Mouse (Mus musculus) hindbrain, embryonic 15.5 days (tissue): ENCODE results near the gene Eef1a1. TPM values are rescaled to one million over a fixed set of nuclear protein-coding genes. Genes with fewer than 3 reads are reported as not detected.
A peak's percentile ranks its signal among the peaks of the same experiment; 100 is the strongest.
"Not testable (repeated sequence)": the region's sequence is repeated elsewhere in the genome, so short reads cannot be mapped to it uniquely, and the experiment has no call there.

Experiments
- ATAC-seq: fragments of 200-750 bp; cut with Nextera tagmentation; 2 replicates; pipeline ENCODE4 v1.8.0; 2017; ENCODE audit warnings: low read depth, moderate number of reproducible peaks, moderate TSS enrichment; ENCODE audit not compliant: low FRiP score
- H3K27ac ChIP-seq: fragments of 300-500 bp; sonication (generic); replicated peaks from 2 replicates; pipeline ENCODE4 v1.5.1; 2015; ENCODE audit warnings: mild to moderate bottlenecking, inconsistent platforms
- H3K27me3 ChIP-seq: fragments of 300-500 bp; sonication (generic); 2 replicates; pipeline ENCODE4 v1.6.1; 2015; ENCODE audit warnings: control low read depth, inconsistent platforms
- H3K36me3 ChIP-seq: fragments of 300-500 bp; sonication (generic); 2 replicates; pipeline ENCODE4 v1.6.1; 2015; ENCODE audit warnings: control low read depth, inconsistent platforms
- H3K4me1 ChIP-seq: fragments of 300-500 bp; sonication (generic); replicated peaks from 2 replicates; pipeline ENCODE4 v1.6.1; 2015; ENCODE audit warnings: control low read depth, inconsistent platforms
- H3K4me2 ChIP-seq: fragments of 300-500 bp; sonication (generic); 2 replicates; pipeline ENCODE4 v1.6.1; 2015; ENCODE audit warnings: moderate library complexity, mild to moderate bottlenecking, inconsistent platforms
- H3K4me3 ChIP-seq: fragments of 300-500 bp; sonication (generic); 2 replicates; pipeline ENCODE4 v1.5.1; 2015; ENCODE audit warnings: mild to moderate bottlenecking, inconsistent platforms
- H3K9ac ChIP-seq: fragments of 300-500 bp; sonication (generic); 2 replicates; pipeline ENCODE4 v1.6.1; 2015; ENCODE audit warnings: inconsistent platforms
- H3K9me3 ChIP-seq: fragments of 300-500 bp; sonication (generic); 2 replicates; pipeline ENCODE4 v1.6.1; 2016; ENCODE audit warnings: control low read depth, inconsistent platforms
- WGBS: fragments of 180-500 bp; shearing (Covaris S2); methylation state at CpG from one replicate; pipeline ENCODE4 v1.1.7; 2015; 5-methylcytosine and 5-hydroxymethylcytosine counted together
- polyA plus RNA-seq: library from polyadenylated mRNA; unstranded; fragments of >200 nt; fragmentation: Nextera tagmentation; extraction: Ambion mirVana; gene quantifications from 2 replicates; pipeline ENCODE4 v1.2.1, GENCODE M21; 2015

Eef1a1 gene
- polyA plus RNA-seq, 1 experiment from 2014 or later, result 2,946 TPM

- Histone ChIP-seq H3K27ac (peak overlapping the region; percentile 96), H3K4me2 (peak overlapping the region; percentile 80), H3K4me1 (peaks cover 37% of the 10 kb centered on the region), H3K4me3 (peak overlapping the region; percentile 88), H3K9ac (peak overlapping the region; percentile 100), H3K27me3 (no peaks in the 10 kb centered on the region), H3K36me3 (peaks cover 25% of the 10 kb centered on the region), H3K9me3 (no peaks in the 10 kb centered on the region)
- 2% methylated on average over 76 of the region's 77 CpGs for WGBS
- peak; percentile 99 for ATAC-seq
Measured at GRCm38 (mm10) chr9:78481423-78482331, 7.3 kb downstream of the Eef1a1 start.

- H3K9me3 ChIP-seq, result no peaks in the 10 kb centered on the region
- peaks cover 39% of the 10 kb centered on the region for H3K4me1 ChIP-seq
- no peaks in the 10 kb centered on the region for H3K27me3 ChIP-seq
- peaks cover 33% of the 10 kb centered on the region for H3K36me3 ChIP-seq
- ATAC-seq, result peak; percentile 25
- peak overlapping the region; percentile 80 for H3K4me2 ChIP-seq
- H3K4me3 ChIP-seq, result peak overlapping the region; percentile 88
- WGBS, result under 1% methylated on average over 46 of the region's 46 CpGs
- H3K27ac ChIP-seq, result peak overlapping the region; percentile 96
- peak overlapping the region; percentile 100 for H3K9ac ChIP-seq
Measured at GRCm38 (mm10) chr9:78480706-78481358, 8.1 kb downstream of the Eef1a1 start.

DNA sequence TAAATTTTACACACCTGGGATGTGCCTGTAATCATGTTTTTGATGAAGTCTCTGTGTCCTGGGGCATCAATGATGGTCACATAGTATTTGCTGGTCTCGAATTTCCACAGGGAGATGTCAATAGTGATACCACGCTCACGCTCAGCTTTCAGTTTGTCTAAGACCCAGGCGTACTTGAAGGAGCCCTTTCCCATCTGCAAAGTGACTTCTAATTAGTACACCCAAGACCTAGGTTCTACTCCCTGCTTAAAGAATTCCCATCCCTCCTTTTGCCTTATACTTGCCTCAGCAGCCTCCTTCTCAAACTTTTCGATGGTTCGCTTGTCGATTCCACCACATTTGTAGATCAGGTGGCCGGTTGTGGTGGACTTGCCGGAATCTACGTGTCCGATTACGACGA lies 8.7 kb downstream of the Eef1a1 start:
- ATAC-seq, H3K9me3 ChIP-seq, H3K27me3 ChIP-seq: not testable (repeated sequence)
- Histone ChIP-seq H3K9ac (peak overlapping the region; percentile 100), H3K36me3 (peaks cover 34% of the 10 kb centered on the region), H3K4me1 (peaks cover 39% of the 10 kb centered on the region), H3K27ac (peak overlapping the region; percentile 96), H3K4me3 (peak overlapping the region; percentile 88), H3K4me2 (peak overlapping the region; percentile 80)
- 1% methylated on average over 13 of the region's 13 CpGs for WGBS

DNA sequence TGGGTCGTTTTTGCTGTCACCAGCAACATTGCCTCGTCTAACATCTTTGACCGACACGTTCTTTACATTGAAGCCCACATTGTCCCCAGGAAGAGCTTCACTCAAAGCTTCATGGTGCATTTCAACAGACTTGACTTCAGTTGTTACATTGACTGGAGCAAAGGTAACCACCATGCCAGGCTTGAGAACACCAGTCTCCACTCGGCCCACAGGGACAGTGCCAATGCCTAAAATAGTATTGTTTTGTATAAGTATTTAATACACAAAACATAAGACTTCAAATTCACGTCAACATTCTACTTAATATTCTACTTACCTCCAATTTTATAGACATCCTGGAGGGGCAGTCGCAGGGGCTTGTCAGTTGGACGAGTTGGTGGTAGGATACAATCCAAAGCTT lies 9.6 kb downstream of the Eef1a1 start:
- Histone ChIP-seq H3K4me3 (peak overlapping the region; percentile 88), H3K9ac (peak overlapping the region; percentile 25; the same call in 1 of the 2 replicates), H3K4me2 (peak overlapping the region; percentile 80), H3K36me3 (peaks cover 34% of the 10 kb centered on the region), H3K4me1 (peaks cover 39% of the 10 kb centered on the region)
- ATAC-seq, H3K27ac ChIP-seq, H3K27me3 ChIP-seq, H3K9me3 ChIP-seq: not testable (repeated sequence)
- WGBS, result 22% methylated on average over 8 of the region's 8 CpGs

GRCm38 (mm10) chr9:78478009-78478605 lies 10.8 kb downstream of the Eef1a1 start:
- ATAC-seq, H3K9me3 ChIP-seq, H3K9ac ChIP-seq, H3K27ac ChIP-seq, H3K27me3 ChIP-seq: not testable (repeated sequence)
- Histone ChIP-seq H3K4me2 (peak overlapping the region; percentile 28), H3K36me3 (peaks cover 44% of the 10 kb centered on the region), H3K4me3 (0 out of 2 replicates have a peak overlapping the region, but pooled peaks have one; percentile 5), H3K4me1 (peaks cover 39% of the 10 kb centered on the region)
- WGBS, result 63% methylated on average over 1 of the region's 1 CpGs

DNA sequence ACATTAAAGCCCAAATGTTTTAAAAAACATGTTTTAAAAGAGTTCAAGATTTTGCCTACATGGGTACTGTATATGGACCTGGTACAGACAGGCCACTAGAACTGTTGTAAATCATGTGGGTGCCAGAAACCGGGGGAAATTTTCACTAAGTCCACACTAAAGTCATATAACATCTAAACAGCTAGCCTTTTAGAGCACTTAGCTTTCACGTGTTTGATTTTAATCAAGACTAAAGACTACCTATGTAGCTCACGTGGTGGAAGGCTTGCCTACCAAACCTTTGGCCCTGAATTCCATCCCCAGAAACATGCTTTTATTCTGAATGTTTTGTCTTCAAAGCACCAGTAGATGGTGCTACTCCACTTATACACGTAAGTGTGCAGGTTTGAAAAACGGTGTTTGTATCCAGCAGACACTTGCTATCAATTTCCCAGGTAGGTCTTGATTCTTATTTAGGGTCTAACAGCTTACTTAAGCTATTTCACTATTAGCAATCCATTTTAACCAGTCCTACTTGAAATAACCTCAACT lies 11.9 kb downstream of the Eef1a1 start:
- Histone ChIP-seq H3K9ac (no peak overlapping the region), H3K9me3 (no peaks in the 10 kb centered on the region), H3K27me3 (no peaks in the 10 kb centered on the region), H3K4me3 (no peak overlapping the region), H3K4me2 (0 out of 2 replicates have a peak overlapping the region, but pooled peaks have one; percentile 9), H3K27ac (0 out of 2 replicates have a peak overlapping the region, but pooled peaks have one; percentile 12), H3K36me3 (peaks cover 44% of the 10 kb centered on the region), H3K4me1 (peaks cover 31% of the 10 kb centered on the region)
- 5% methylated on average over 5 of the region's 5 CpGs for WGBS
- no peak for ATAC-seq

- Histone ChIP-seq H3K27ac (no peak overlapping the region), H3K9ac (no peak overlapping the region), H3K9me3 (no peaks in the 10 kb centered on the region), H3K4me1 (peaks cover 31% of the 10 kb centered on the region), H3K4me2 (no peak overlapping the region), H3K27me3 (no peaks in the 10 kb centered on the region), H3K36me3 (peaks cover 44% of the 10 kb centered on the region), H3K4me3 (no peak overlapping the region)
- WGBS, result 12% methylated on average over 1 of the region's 1 CpGs
- no peak for ATAC-seq
Measured at GRCm38 (mm10) chr9:78476531-78477020, 12.4 kb downstream of the Eef1a1 start.

- Histone ChIP-seq H3K4me3 (no peak overlapping the region), H3K27me3 (no peaks in the 10 kb centered on the region), H3K4me2 (no peak overlapping the region), H3K27ac (no peak overlapping the region), H3K9ac (no peak overlapping the region), H3K4me1 (peaks cover 31% of the 10 kb centered on the region), H3K36me3 (peaks cover 48% of the 10 kb centered on the region), H3K9me3 (no peaks in the 10 kb centered on the region)
- ATAC-seq, result no peak
- 88% methylated on average over 4 of the region's 4 CpGs for WGBS
Measured at GRCm38 (mm10) chr9:78475873-78476272, 13.1 kb downstream of the Eef1a1 start.

- no peaks in the 10 kb centered on the region for H3K27me3 ChIP-seq
- H3K36me3 ChIP-seq, result peaks cover 53% of the 10 kb centered on the region
- WGBS, result 91% methylated on average over 2 of the region's 2 CpGs
Measured at GRCm38 (mm10) chr9:78475383-78475780, 13.6 kb downstream of the Eef1a1 start.

GRCm38 (mm10) chr9:78474771-78475382 lies 14.1 kb downstream of the Eef1a1 start:
- no peak for ATAC-seq
- 87% methylated on average over 5 of the region's 5 CpGs for WGBS
- peaks cover 29% of the 10 kb centered on the region for H3K4me1 ChIP-seq
- H3K4me2 ChIP-seq, result no peak overlapping the region
- H3K9ac ChIP-seq, result no peak overlapping the region
- no peak overlapping the region for H3K4me3 ChIP-seq
- H3K27me3 ChIP-seq, result no peaks in the 10 kb centered on the region
- H3K27ac ChIP-seq, result no peak overlapping the region
- H3K36me3 ChIP-seq, result peaks cover 54% of the 10 kb centered on the region
- no peaks in the 10 kb centered on the region for H3K9me3 ChIP-seq

More at GRCm38 (mm10) chr9:78475383-78475780, 13.6 kb downstream of the Eef1a1 start:
- Histone ChIP-seq H3K4me2 (no peak overlapping the region), H3K9me3 (no peaks in the 10 kb centered on the region), H3K4me3 (no peak overlapping the region), H3K9ac (no peak overlapping the region), H3K27ac (no peak overlapping the region), H3K4me1 (peaks cover 31% of the 10 kb centered on the region)
- ATAC-seq, result no peak

- peaks cover 24% of the 10 kb centered on the region for H3K4me1 ChIP-seq
- H3K27ac ChIP-seq, result no peak overlapping the region
- H3K9ac ChIP-seq, result no peak overlapping the region
- 83% methylated on average over 2 of the region's 2 CpGs for WGBS
- H3K36me3 ChIP-seq, result peaks cover 51% of the 10 kb centered on the region
- H3K4me3 ChIP-seq, result no peak overlapping the region
- no peaks in the 10 kb centered on the region for H3K9me3 ChIP-seq
- H3K27me3 ChIP-seq, result no peaks in the 10 kb centered on the region
- ATAC-seq, result no peak
- H3K4me2 ChIP-seq, result no peak overlapping the region
Measured at GRCm38 (mm10) chr9:78474270-78474669, 14.7 kb downstream of the Eef1a1 start.
